In the genomic region with DNA sequence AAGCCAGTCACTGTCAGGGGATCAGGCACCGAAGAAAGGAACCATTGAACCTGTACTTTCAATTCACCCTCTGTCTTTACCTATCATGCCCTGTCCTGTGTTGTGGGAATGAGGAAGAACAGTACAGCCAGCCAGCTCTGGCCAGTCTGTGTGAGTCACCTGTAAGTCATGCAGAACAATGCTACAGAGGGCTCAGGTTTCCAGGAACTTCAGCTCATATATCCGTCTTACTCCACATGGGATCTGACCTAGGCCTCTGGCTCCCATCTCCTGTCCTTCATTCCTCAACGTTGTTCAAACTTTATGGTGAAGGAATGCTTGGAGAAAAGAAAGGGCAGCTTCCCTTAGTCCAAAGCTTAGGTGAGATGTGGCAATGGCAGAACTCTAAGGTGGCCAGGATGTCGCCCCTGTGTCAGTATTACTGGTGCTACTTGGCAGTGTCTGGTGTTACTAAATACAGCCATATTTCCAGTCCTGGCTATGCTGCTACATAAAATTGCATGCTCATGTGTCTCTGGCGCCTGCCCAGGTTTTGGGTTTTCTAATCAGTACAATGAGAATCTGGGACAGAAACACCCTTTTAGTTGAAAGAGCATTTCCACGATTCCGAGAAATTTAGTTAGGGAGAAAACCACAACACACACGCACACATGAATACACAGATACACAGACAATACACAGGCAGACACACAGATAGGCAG, we compare ENCODE assay signal across 9 mouse cellular contexts.
DNase-seq lines count a peak whose midpoint lies in the region; ATAC-seq and TF ChIP-seq lines count a peak whose summit lies in the region.
"Had no signal": no experiment of that assay in that cellular context is flagged by ENCODE, and none has a peak within 500 bp of the region (broad histone marks: within the 10 kb centered on the region; RNA-seq: fewer than 3 reads in every experiment).

No protein-coding gene starts in this region.

- ATAC-seq in intestine, embryonic 16.5 days, result peak; percentile 46; the same call in 1 of the 2 replicates
- ATAC-seq in intestine, postnatal 0 days, result no peak
- no peak for ATAC-seq in midbrain, embryonic 15.5 days (replicated peaks)

- DNase-seq in adipocyte (ENCODE audit: low spot score), result peak; percentile 83
- DNase-seq in gastrocnemius, postnatal 25 days, result peak; percentile 19
- peak; percentile 37 to 67 for DNase-seq in layer of hippocampus, postnatal 10 days (ENCODE audit: low spot score in 2 of 2)
- DNase-seq in natural killer cell, adult 2 months (ENCODE audit: low spot score in 2 of 2), result no peak
- no peak for DNase-seq in left cerebral cortex, adult 8-10 months (ENCODE audit: low spot score in 2 of 2)

- no peak overlapping the region for H3K4me3 ChIP-seq in intestine, embryonic 16.5 days (ENCODE audit: low read length)
- no peak overlapping the region for H3K4me3 ChIP-seq in intestine, postnatal 0 days (ENCODE audit: low read depth, low read length)
- no peak overlapping the region for H3K4me3 ChIP-seq in midbrain, embryonic 15.5 days
- H3K4me3 ChIP-seq: hindbrain, embryonic 15.5 days had no signal

- H3K9ac ChIP-seq in intestine, embryonic 16.5 days (ENCODE audit: low read depth, low read length), result no peak overlapping the region
- H3K9ac ChIP-seq in intestine, postnatal 0 days (ENCODE audit: low read depth, low read length), result no peak overlapping the region
- no peak overlapping the region for H3K9ac ChIP-seq in midbrain, embryonic 15.5 days
- H3K9ac ChIP-seq: hindbrain, embryonic 15.5 days had no signal

- no peak for TF ChIP-seq CTCF in intestine, postnatal 0 days (IDR thresholded peaks at IDR 0.05; ENCODE audit: low read depth)

- no peaks in the 10 kb centered on the region for H3K27me3 ChIP-seq in intestine, embryonic 16.5 days (replicated peaks; ENCODE audit: control insufficient read depth, insufficient read depth, low read length)
- H3K27me3 ChIP-seq in intestine, postnatal 0 days (replicated peaks; ENCODE audit: control insufficient read depth, insufficient read depth, low read length), result no peaks in the 10 kb centered on the region
- H3K27me3 ChIP-seq in midbrain, embryonic 15.5 days (replicated peaks), result no peaks in the 10 kb centered on the region
- H3K27me3 ChIP-seq: hindbrain, embryonic 15.5 days had no signal

- no peaks in the 10 kb centered on the region for H3K9me3 ChIP-seq in intestine, embryonic 16.5 days (ENCODE audit: control insufficient read depth, low read length)
- H3K9me3 ChIP-seq in intestine, postnatal 0 days (ENCODE audit: control insufficient read depth), result no peaks in the 10 kb centered on the region
- no peaks in the 10 kb centered on the region for H3K9me3 ChIP-seq in midbrain, embryonic 15.5 days
- H3K9me3 ChIP-seq: hindbrain, embryonic 15.5 days had no signal

- no peaks in the 10 kb centered on the region for H3K4me1 ChIP-seq in intestine, embryonic 16.5 days (ENCODE audit: control insufficient read depth, insufficient read depth, low read length)
- no peaks in the 10 kb centered on the region for H3K4me1 ChIP-seq in intestine, postnatal 0 days (replicated peaks; ENCODE audit: control insufficient read depth, insufficient read depth, low read length)
- no peaks in the 10 kb centered on the region for H3K4me1 ChIP-seq in midbrain, embryonic 15.5 days
- H3K4me1 ChIP-seq: hindbrain, embryonic 15.5 days had no signal

- no peaks in the 10 kb centered on the region for H3K36me3 ChIP-seq in intestine, embryonic 16.5 days (ENCODE audit: control insufficient read depth, insufficient read depth, low read length)
- H3K36me3 ChIP-seq in intestine, postnatal 0 days (ENCODE audit: control insufficient read depth, insufficient read depth), result no peaks in the 10 kb centered on the region
- H3K36me3 ChIP-seq in midbrain, embryonic 15.5 days (replicated peaks), result no peaks in the 10 kb centered on the region
- H3K36me3 ChIP-seq: hindbrain, embryonic 15.5 days had no signal

- whole genome bisulfite sequencing in intestine, embryonic 16.5 days, result 77% methylated on average over 8 of the region's 8 CpGs
- WGBS in intestine, postnatal 0 days, result 80% methylated on average over 8 of the region's 8 CpGs
- WGBS in midbrain, embryonic 15.5 days, result 88% methylated on average over 8 of the region's 8 CpGs

- H3K27ac ChIP-seq in intestine, embryonic 16.5 days (ENCODE audit: low read length), result no peak overlapping the region
- H3K27ac ChIP-seq in intestine, postnatal 0 days (ENCODE audit: low read depth, low read length), result no peak overlapping the region
- H3K27ac ChIP-seq in midbrain, embryonic 15.5 days, result no peak overlapping the region
- H3K27ac ChIP-seq: hindbrain, embryonic 15.5 days had no signal

- H3K4me2 ChIP-seq in intestine, embryonic 16.5 days (ENCODE audit: low read depth, low read length), result no peak overlapping the region
- no peak overlapping the region for H3K4me2 ChIP-seq in intestine, postnatal 0 days (replicated peaks; ENCODE audit: low read depth)
- no peak overlapping the region for H3K4me2 ChIP-seq in midbrain, embryonic 15.5 days
- H3K4me2 ChIP-seq: hindbrain, embryonic 15.5 days had no signal

Comparison
In these comparisons a context has a peak if more than half of its experiments do, and no peak if none do; other contexts are left out.
1. DNase-seq: peak in adipocyte (single experiment), gastrocnemius, postnatal 25 days (single experiment) and layer of hippocampus, postnatal 10 days (2 of 2); none in natural killer cell, adult 2 months (0 of 2) and left cerebral cortex, adult 8-10 months (0 of 2).